Mouse (Mus musculus) spleen, adult 18-20 months (tissue): ENCODE results near the gene Gm45062.

Source experiments
- DNase-seq, 2 experiments: peaks; one replicate each; pipeline ENCODE4 v3.0.0; 2022; ENCODE audit warnings: mixed read lengths in 2 of 2

Gene Gm45062

GRCm38 (mm10) chr6:8420187-8420503, 160.9 kb downstream of the Gm45062 start:
- no peak for DNase-seq

DNA sequence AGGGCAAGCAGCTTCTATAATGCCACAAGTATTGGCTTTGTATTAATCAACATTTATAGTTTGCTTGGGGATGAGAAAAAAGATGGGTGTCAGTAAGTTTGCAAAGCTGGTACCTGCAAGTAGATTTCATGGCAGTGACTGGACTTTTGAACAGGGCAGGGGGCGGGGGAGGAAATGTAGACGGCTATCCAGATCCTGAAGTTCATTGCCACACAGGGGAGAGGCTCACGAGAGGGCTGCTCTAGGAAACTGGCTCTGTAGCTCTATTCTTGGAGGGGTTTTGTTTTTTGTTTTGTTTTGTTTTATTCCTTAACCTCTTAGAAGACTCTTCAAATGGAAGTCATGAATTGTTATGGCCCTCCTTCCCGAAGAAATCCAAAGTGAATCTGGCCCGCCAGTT, 162.2 kb downstream of the Gm45062 start:
- no peak for DNase-seq

DNA sequence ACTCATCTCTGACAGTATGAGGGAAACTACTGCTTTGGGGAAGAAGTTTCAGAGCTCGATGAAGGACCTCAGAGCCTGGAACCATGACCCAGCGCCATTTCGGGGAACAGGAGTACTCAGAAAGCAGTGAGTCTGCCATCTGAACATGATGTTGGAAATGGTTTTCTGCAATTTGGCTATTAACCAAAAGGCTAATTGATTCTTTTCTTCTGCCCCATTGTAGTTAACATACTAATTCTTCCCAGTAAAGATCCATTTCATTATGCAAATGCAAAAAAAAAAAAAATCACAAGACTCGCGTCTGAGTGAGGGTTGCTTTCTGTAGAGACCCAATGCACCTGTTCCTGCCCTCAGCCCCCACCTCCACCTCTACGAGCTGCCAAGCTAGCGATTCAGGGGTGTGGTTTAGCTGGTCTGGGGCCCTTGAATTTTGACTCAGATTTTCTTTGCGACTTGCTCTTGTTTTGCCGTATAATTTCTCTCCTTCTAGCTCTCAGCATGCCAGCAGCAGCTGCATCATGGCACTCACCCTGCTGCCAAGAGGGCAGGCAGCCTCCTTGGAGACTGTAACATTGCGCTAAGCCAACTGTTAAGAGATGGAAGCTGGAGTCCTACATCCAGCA, 162.8 kb downstream of the Gm45062 start:
- DNase-seq, result no peak

GRCm38 (mm10) chr6:8423142-8423541, 163.9 kb downstream of the Gm45062 start:
- no peak for DNase-seq

- no peak for DNase-seq
These were observed 168.4 kb downstream of the Gm45062 start for GRCm38 (mm10) chr6:8427692-8428091.

GRCm38 (mm10) chr6:8430610-8431234, 171.5 kb downstream of the Gm45062 start:
- DNase-seq, result no peak

DNA sequence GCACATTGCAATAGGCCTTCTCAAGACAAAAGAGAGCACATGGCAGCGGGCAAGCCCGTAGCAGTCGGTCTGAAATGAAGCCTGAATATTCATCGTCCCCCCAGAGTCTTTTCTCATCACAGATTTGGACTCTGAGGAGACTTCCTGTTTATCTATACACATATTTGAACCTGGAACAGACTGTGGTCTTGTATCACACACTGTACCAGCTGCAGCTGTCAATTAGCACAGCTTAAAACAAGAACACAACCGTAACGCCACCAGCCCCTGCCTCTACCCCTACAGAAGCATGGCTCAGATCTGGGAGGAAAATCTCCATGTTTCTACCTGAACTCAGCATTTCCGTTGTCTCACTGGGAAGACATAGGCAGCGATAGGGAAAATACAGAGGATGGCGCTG, 173.9 kb downstream of the Gm45062 start:
- DNase-seq, result no peak

DNA sequence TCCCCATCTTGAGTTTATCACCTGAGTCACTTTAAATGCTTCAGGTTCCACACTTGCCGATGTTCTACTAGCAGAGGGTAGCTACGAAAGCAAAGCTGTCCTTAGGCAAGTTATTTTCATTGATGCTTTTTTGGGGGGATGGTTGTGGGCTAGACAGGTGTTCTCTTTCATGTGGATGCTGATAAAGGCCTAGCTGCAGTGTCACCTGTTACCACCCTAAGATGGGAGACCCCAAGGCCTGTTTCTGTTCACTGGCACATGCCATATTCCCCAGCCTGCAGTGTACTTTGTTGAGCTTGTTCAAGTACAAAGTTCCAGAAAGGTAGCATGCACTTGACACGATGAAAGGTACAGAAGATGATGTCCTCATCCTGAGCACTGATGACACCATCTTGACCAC, 178.7 kb downstream of the Gm45062 start:
- DNase-seq, result no peak

DNA sequence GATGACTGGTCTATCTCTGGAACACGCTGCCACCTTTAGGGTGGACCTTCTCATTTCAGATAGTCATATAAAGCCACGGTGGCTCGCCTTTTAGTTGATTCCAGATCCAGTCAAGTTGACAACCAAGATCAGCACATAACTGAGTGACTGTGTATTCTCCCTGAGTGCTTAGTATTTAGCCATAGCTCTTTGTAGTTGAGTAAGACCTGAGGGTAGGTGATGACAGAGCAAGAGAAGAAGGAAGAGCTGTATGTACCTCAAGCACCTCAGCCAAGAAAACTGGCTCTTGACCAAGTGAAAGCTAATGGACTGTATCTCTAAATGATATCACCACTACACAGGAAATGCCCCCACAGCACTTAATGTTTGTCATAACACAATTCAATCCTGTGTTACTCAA, 182.6 kb downstream of the Gm45062 start:
- no peak for DNase-seq

GRCm38 (mm10) chr6:8446786-8447185, 187.5 kb downstream of the Gm45062 start:
- DNase-seq, result no peak

- DNase-seq, result no peak
These were observed 196.3 kb downstream of the Gm45062 start for GRCm38 (mm10) chr6:8455599-8455998.

GRCm38 (mm10) chr6:8458596-8458995, 199.3 kb downstream of the Gm45062 start:
- no peak for DNase-seq

- no peak for DNase-seq
These were observed 203.2 kb downstream of the Gm45062 start for GRCm38 (mm10) chr6:8462447-8462846.

DNA sequence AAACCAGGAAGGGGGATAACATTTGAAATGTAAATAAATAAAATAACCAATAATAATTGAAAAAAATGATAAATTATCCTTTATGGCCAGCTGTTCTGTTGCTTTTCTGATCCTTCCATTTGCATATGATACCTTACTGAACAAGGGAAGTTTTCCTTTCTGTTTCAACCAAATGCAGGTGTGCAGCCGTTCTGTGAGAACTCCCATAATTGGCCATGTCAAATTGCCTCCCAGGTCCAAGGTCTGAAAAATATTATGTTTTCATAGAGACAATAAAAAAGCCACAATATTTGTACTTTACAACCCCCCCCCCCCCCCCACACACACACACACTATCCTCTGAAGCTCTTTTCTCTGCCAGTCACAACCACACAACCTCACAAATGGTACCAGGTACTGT, 206.1 kb downstream of the Gm45062 start:
- DNase-seq, result no peak

- DNase-seq, result no peak
These were observed 206.7 kb downstream of the Gm45062 start for GRCm38 (mm10) chr6:8465985-8466384.

DNA sequence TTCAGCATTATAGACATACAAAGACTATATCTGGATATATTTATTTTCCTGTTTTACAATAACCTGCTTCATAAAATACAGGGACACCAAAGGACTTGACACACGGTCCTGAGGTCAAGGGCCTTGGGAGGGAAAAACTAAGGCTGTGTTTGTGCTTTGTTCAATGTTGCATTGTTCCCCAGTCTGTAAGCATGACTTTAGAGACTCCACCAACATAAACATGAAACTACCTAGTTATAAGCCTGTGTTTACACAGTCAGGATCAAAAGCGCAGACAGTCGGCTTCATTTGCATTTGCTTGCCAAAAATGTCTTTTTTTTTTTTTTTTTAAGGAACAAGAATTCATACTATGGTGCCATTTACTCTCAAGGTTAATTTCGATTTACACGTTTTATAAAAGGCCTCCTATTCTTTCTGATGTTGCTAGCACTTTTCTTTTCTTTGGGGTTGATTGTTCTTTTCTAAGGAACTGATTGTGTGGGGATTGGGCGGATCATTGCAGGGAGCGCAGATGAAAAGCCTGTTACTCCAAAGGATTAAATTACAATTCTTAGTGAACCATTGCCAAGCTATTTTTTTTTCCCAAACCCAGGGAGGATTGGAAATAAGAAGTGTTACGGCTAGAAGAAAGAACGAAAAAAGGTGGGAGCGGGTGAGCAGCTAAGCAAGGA, 208.6 kb downstream of the Gm45062 start:
- no peak for DNase-seq

- DNase-seq, result no peak
These were observed 210.7 kb downstream of the Gm45062 start for GRCm38 (mm10) chr6:8469918-8470317.

GRCm38 (mm10) chr6:8472125-8472524, 212.9 kb downstream of the Gm45062 start:
- no peak for DNase-seq

DNA sequence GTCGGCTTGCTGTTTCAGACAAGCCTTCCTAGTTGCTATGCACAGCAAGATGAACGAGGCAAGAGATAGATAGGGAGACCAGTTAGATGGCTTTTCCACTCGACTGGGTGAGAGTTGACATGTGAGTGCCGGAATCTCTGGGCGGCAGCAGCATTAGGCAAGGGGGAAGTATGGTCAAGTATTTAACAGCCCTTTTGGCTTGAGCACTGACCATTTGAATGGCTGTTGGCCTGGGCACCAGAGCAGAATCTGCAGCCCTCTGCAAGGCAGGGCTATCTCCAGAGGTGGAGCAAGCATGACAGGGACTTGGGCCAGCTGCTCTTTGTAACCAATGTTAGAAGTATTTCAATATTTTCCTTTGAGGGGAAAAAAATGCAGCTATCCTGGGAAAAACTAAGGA, 213.7 kb downstream of the Gm45062 start:
- DNase-seq, result no peak

- no peak for DNase-seq
These were observed 214.2 kb downstream of the Gm45062 start for GRCm38 (mm10) chr6:8473498-8473897.

DNA sequence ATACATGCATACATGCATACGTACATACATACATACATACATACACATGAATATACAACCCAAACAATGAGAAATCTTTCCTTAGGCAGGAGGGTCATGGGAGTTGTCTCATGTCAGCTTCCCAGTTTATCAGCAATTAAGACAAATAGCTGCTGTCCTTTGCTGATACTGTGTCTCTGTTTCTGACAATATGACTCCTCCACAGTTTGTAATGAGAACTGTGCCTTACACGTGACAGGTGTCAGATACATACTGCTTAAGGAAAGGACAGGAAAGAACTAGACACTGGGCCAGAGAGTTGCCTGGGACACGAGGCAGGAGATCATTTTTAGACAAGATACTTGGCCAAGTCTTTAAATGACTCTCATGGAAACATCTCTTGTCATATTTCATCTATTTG, 215.1 kb downstream of the Gm45062 start:
- DNase-seq, result no peak

DNA sequence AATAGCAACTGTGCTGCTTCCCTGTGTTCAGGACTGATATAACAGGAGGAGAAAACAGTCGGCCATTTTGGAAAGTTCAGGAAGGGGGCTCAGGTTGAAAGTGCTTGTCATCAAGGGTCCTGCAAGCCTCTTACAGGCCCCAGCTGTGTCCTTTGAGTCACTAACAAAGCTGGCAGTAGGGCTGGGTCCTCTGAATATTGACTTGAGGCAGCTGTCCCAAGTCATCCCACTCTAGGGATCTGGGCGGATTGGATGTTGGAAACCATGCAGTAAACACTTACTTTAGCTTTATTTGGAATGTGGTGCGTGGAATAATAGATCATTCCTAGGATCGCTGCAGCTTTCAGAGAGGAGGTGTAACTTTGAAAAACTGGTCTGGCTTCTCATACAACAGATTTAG, 215.6 kb downstream of the Gm45062 start:
- DNase-seq, result no peak

DNA sequence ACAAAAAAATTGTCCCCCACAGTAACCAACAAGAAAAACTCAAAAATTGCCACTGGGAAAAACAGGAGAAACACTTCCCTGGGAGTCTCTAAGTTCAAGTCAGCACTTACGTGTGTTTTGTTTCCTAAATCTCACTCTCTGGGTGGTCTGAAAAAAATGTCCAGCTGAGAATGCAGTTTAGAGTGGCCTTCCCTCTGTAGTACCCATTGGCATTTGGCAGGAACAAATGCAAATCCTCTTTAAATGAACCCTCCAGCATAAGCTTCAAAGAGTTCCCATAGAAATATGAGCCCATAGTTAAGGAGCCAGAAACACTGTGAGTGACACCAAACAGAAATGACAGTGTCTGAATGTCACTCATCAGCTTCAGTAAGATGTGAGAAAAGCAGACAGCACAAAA, 219.9 kb downstream of the Gm45062 start:
- no peak for DNase-seq

- no peak for DNase-seq
These were observed 225.4 kb downstream of the Gm45062 start for GRCm38 (mm10) chr6:8484437-8485275.
